Mouse (Mus musculus) retina, postnatal 1 day (tissue): ENCODE results near the gene Olfr1297.

Source experiments
- DNase-seq: peaks from one replicate; pipeline ENCODE4 v3.0.0-alpha.2; 2012

Olfr1297 gene

DNA sequence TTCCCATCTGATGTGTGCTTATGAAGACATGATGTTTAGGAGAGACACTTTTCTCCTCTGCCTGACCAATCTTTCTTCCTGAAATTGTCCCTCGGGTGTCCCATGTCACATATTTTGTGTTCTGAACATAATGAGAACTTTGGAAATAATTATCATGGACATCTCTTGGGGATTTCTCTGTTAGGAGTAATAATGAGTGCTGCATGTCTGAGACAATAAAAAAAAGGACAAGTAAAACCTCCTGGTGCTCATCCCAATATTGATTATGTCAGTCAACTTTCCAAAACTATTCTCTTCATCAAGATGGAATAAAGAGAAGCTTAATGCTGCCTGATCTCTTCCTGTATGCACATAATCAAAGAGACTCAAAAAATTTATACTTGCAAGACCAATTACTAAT lies at the start of gene Olfr1297:
Gene Olfr1297 (minus strand): TSS at position 101 of the 400 bp plus-strand sequence.
- no peak for DNase-seq

GRCm38 (mm10) chr2:111661119-111661518 lies 34.8 kb upstream of the Olfr1297 start, which contains the start of gene Olfr1299:
Olfr1299 (plus strand) TSS chr2:111661419.
- DNase-seq = no peak

DNA sequence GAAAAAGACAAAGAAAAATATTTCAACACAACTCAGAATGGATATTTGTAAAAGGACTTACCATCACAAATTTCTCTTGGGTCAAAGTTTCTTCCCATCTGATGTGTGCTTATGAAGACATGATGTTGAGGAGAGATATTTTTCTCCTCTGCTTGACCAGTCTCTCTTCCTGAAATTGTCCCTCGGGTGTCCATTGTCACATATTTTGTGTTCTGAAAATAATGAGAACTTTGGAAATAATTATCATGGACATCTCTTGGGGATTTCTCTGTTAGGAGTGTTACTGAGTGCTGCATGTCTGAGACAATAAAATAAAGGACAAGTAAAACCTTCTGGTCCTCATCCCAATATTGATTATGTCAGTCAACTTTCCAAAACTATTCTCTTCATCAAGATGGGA lies 22.8 kb upstream of the Olfr1297 start, which contains the start of gene Olfr1298:
Gene Olfr1298 (minus strand): TSS at position 101 of the 400 bp plus-strand sequence.
- no peak for DNase-seq

GRCm38 (mm10) chr2:111569581-111569980 lies 56.7 kb downstream of the Olfr1297 start, which contains the start of gene Olfr1295:
Olfr1295 (minus strand) TSS chr2:111569681.
- DNase-seq = no peak
